Mouse (Mus musculus) CD4-positive naive resting alpha-beta T cell, adult 76 days (primary cell): ENCODE results near the gene Otx1. TPM values are rescaled to one million over a fixed set of nuclear protein-coding genes. Genes with fewer than 3 reads are reported as not detected.

Source experiments
- total RNA-seq: library from RNA; stranded (reverse); gene quantifications from one replicate; pipeline ENCODE4 v1.2.4, GENCODE M21; 2023

The Otx1 gene
- not detected for total RNA-seq

DNA sequence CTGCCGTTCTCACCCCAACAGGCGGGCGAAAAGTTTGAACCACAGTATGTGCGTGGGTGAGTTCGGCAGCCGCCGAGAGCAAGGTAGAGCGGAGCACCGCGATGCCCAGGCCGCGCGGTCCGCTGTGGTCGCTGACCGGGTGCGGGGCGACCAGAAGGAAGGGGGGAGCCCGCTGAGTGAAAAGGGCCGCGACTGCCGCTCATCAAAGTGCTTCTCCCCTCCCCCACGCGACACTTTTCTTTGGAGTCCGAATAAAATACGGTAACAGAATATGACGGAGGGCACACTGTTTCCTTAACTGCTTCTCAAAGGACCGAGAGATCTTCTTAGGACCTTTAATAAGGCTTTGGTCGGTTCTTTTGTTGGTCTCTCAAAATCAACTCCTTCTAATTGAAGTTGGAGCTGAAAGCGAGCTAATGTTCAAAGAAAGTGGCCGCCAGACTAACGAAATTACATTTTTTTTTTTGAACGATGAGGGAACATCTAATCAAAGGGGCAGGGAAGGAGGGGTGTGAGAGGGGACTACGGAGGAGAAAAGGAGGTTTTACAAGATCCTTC is at the start of gene Otx1:
Gene Otx1, minus strand, starts transcription at position 115 of the 558 bp plus-strand sequence.

